Mouse (Mus musculus) forebrain, embryonic 16.5 days (tissue): ENCODE data around the gene Bcl2l12. TPM values are rescaled to one million over a fixed set of nuclear protein-coding genes. Genes with fewer than 3 reads are reported as not detected.

ENCODE experiments used
- ATAC-seq: fragments of 200-750 bp; cut with Nextera tagmentation; 2 replicates; pipeline ENCODE4 v1.8.0; 2017; ENCODE audit warnings: mild to moderate bottlenecking, moderate library complexity
- H3K27ac ChIP-seq: fragments of 300-500 bp; sonication (generic); 2 replicates; pipeline ENCODE4 v1.5.1; 2014; ENCODE audit warnings: low read length, control low read depth
- H3K27me3 ChIP-seq: fragments of 300-500 bp; sonication (generic); replicated peaks from 2 replicates; pipeline ENCODE4 v1.6.1; 2014; ENCODE audit warnings: low read length; ENCODE audit not compliant: control insufficient read depth, insufficient read depth
- H3K36me3 ChIP-seq: fragments of 300-500 bp; sonication (generic); 2 replicates; pipeline ENCODE4 v1.6.1; 2014; ENCODE audit not compliant: control insufficient read depth, insufficient read depth
- H3K4me1 ChIP-seq: fragments of 300-500 bp; sonication (generic); replicated peaks from 2 replicates; pipeline ENCODE4 v1.6.1; 2014; ENCODE audit warnings: low read length; ENCODE audit not compliant: control insufficient read depth, insufficient read depth
- H3K4me2 ChIP-seq: fragments of 300-500 bp; sonication (generic); 2 replicates; pipeline ENCODE4 v1.6.1; 2014; ENCODE audit warnings: mild to moderate bottlenecking, low read length, control low read depth
- H3K4me3 ChIP-seq: fragments of 300-500 bp; sonication (generic); replicated peaks from 2 replicates; pipeline ENCODE4 v1.5.1; 2014; ENCODE audit warnings: mild to moderate bottlenecking, low read length, control low read depth
- H3K9ac ChIP-seq: fragments of 300-500 bp; sonication (generic); replicated peaks from 2 replicates; pipeline ENCODE4 v1.6.1; 2014; ENCODE audit warnings: low read depth, low read length, control low read depth
- H3K9me3 ChIP-seq: fragments of 300-500 bp; sonication (generic); 2 replicates; pipeline ENCODE4 v1.6.1; 2016; ENCODE audit warnings: low read length; ENCODE audit not compliant: control insufficient read depth
- WGBS: fragments of 180-500 bp; shearing (Covaris S2); extraction: QIAGEN DNeasy Blood & Tissue Kit; methylation state at CpG from one replicate; pipeline ENCODE4 v1.1.7; 2014; 5-methylcytosine and 5-hydroxymethylcytosine counted together
- polyA plus RNA-seq: library from polyadenylated mRNA; unstranded; fragments of >200 nt; fragmentation: Nextera tagmentation; extraction: Ambion mirVana; gene quantifications from 2 replicates; pipeline ENCODE4 v1.2.1, GENCODE M21; 2015

Gene Bcl2l12
- polyA plus RNA-seq, 1 experiment from 2014 or later: 15.3 TPM

GRCm38 (mm10) chr7:44985595-44986191, 12.8 kb downstream of the Bcl2l12 start:
- no peak for ATAC-seq
- Histone ChIP-seq H3K4me2 (peak overlapping the region; percentile 79), H3K36me3 (peaks cover 16% of the 10 kb centered on the region), H3K4me1 (peaks cover 31% of the 10 kb centered on the region), H3K9me3 (no peaks in the 10 kb centered on the region), H3K27me3 (no peaks in the 10 kb centered on the region), H3K9ac (peak overlapping the region; percentile 88), H3K4me3 (peak overlapping the region; percentile 74), H3K27ac (peak overlapping the region; percentile 87)
- WGBS: under 1% methylated on average over 43 of the region's 45 CpGs

GRCm38 (mm10) chr7:44984833-44985164, 13.7 kb downstream of the Bcl2l12 start:
- Histone ChIP-seq H3K27me3 (no peaks in the 10 kb centered on the region), H3K36me3 (peaks cover 24% of the 10 kb centered on the region), H3K4me1 (peaks cover 31% of the 10 kb centered on the region), H3K27ac (peak overlapping the region; percentile 87; the same call in 1 of the 2 replicates), H3K9ac (0 out of 2 replicates have a peak overlapping the region, but pooled peaks have one; percentile 4), H3K9me3 (no peaks in the 10 kb centered on the region), H3K4me3 (peak overlapping the region; percentile 74), H3K4me2 (peak overlapping the region; percentile 79)
- WGBS: 35% methylated on average over 3 of the region's 3 CpGs
- ATAC-seq: no peak

GRCm38 (mm10) chr7:44983944-44984832, 14.3 kb downstream of the Bcl2l12 start:
- Histone ChIP-seq H3K9ac (no peak overlapping the region), H3K4me1 (peaks cover 31% of the 10 kb centered on the region), H3K27ac (no peak overlapping the region), H3K4me3 (peak overlapping the region; percentile 74), H3K36me3 (peaks cover 26% of the 10 kb centered on the region), H3K4me2 (peak overlapping the region; percentile 79), H3K27me3 (no peaks in the 10 kb centered on the region), H3K9me3 (no peaks in the 10 kb centered on the region)
- no peak for ATAC-seq
- 77% methylated on average over 7 of the region's 7 CpGs for WGBS

GRCm38 (mm10) chr7:44983085-44983484, 15.4 kb downstream of the Bcl2l12 start:
- H3K4me3 ChIP-seq: no peak overlapping the region
- no peaks in the 10 kb centered on the region for H3K9me3 ChIP-seq
- no peak overlapping the region for H3K9ac ChIP-seq
- H3K27ac ChIP-seq: no peak overlapping the region
- 26% methylated on average over 6 of the region's 6 CpGs for WGBS
- no peak overlapping the region for H3K4me2 ChIP-seq
- H3K27me3 ChIP-seq: no peaks in the 10 kb centered on the region
- H3K36me3 ChIP-seq: peaks cover 33% of the 10 kb centered on the region
- H3K4me1 ChIP-seq: peaks cover 23% of the 10 kb centered on the region
- no peak for ATAC-seq

GRCm38 (mm10) chr7:44981539-44981938, 17.0 kb downstream of the Bcl2l12 start:
- Histone ChIP-seq H3K27ac (no peak overlapping the region), H3K9ac (no peak overlapping the region), H3K27me3 (no peaks in the 10 kb centered on the region), H3K4me3 (no peak overlapping the region), H3K4me1 (peaks cover 17% of the 10 kb centered on the region), H3K9me3 (no peaks in the 10 kb centered on the region), H3K4me2 (no peak overlapping the region), H3K36me3 (peaks cover 39% of the 10 kb centered on the region)
- ATAC-seq: no peak
- 93% methylated on average over 8 of the region's 8 CpGs for WGBS

- H3K4me3 ChIP-seq: no peak overlapping the region
- no peak for ATAC-seq
- no peaks in the 10 kb centered on the region for H3K27me3 ChIP-seq
- H3K9ac ChIP-seq: no peak overlapping the region
- H3K36me3 ChIP-seq: peaks cover 44% of the 10 kb centered on the region
- H3K27ac ChIP-seq: no peak overlapping the region
- peaks cover 12% of the 10 kb centered on the region for H3K4me1 ChIP-seq
- H3K9me3 ChIP-seq: no peaks in the 10 kb centered on the region
- no peak overlapping the region for H3K4me2 ChIP-seq
- 93% methylated on average over 3 of the region's 3 CpGs for WGBS
These were observed 20.2 kb downstream of the Bcl2l12 start for GRCm38 (mm10) chr7:44978300-44978699.

- ATAC-seq: no peak; the same call in 1 of the 2 replicates
- H3K4me3 ChIP-seq: peak overlapping the region; percentile 71
- H3K4me2 ChIP-seq: peak overlapping the region; percentile 68
- H3K9me3 ChIP-seq: no peaks in the 10 kb centered on the region
- WGBS: 14% methylated on average over 6 of the region's 6 CpGs
- no peak overlapping the region; the same call in 1 of the 2 replicates for H3K9ac ChIP-seq
- H3K36me3 ChIP-seq: peaks cover 22% of the 10 kb centered on the region
- peak overlapping the region; percentile 98 for H3K27ac ChIP-seq
- peaks cover 36% of the 10 kb centered on the region for H3K4me1 ChIP-seq
- no peaks in the 10 kb centered on the region for H3K27me3 ChIP-seq
These were observed 23.4 kb downstream of the Bcl2l12 start for GRCm38 (mm10) chr7:44975117-44975419.

- no peaks in the 10 kb centered on the region for H3K9me3 ChIP-seq
- H3K27me3 ChIP-seq: no peaks in the 10 kb centered on the region
- peaks cover 18% of the 10 kb centered on the region for H3K36me3 ChIP-seq
- under 1% methylated on average over 22 of the region's 22 CpGs for WGBS
- peak; percentile 60 for ATAC-seq
- peak within 1 kb of the TSS; percentile 85 for H3K9ac ChIP-seq
- peak within 1 kb of the TSS; percentile 98 for H3K27ac ChIP-seq
- H3K4me3 ChIP-seq: peak within 1 kb of the TSS; percentile 71
- peak within 1 kb of the TSS; percentile 68 for H3K4me2 ChIP-seq
- H3K4me1 ChIP-seq: peaks cover 39% of the 10 kb centered on the region
These were observed 24.0 kb downstream of the Bcl2l12 start, which contains the start of gene Cpt1c for GRCm38 (mm10) chr7:44974383-44975116. Gene Cpt1c (minus strand): TSS chr7:44974851.
